Mouse (Mus musculus) myocyte (in vitro differentiated cells): ENCODE measurements around the gene Cpa3.

ENCODE experiments used
- E2F4 ChIP-seq: IDR thresholded peaks from one replicate; pipeline ENCODE4 v1.6.1; 2011; ENCODE audit warnings: mild to moderate bottlenecking, control low read depth, moderate library complexity; ENCODE audit not compliant: insufficient read depth
- TCF12 ChIP-seq: IDR thresholded peaks from one replicate; pipeline ENCODE4 v1.6.1; 2011; ENCODE audit warnings: mild to moderate bottlenecking, control low read depth; ENCODE audit not compliant: poor library complexity, insufficient read depth, severe bottlenecking

DNA sequence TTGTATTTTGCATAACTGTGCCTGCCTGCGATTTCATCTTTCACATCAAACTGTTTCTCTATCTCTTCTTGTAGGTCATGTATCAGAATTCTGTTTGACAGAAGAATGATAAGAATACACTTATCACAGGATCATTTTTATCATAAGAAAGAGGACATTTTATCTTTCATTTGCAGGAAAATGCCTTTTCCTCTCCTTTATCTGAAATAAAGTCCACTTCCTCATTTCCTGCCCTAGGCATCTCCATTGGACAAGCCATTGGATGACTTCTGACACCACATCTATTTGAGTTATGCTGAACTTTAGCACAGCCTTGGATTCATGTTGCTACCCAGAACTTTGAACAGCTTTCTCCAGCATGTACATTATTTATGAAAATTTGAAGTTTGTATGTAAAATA is 13.0 kb downstream of the Cpa3 start:
- no peak for TF ChIP-seq E2F4
- no peak for TF ChIP-seq TCF12
